Mouse (Mus musculus) heart, embryonic 10.5 days (tissue): ENCODE measurements around the gene Catip. TPM values are rescaled to one million over a fixed set of nuclear protein-coding genes. Genes with fewer than 3 reads are reported as not detected.

ENCODE experiments used
- DNase-seq: peaks from one replicate; pipeline ENCODE4 v3.0.0-alpha.2; 2017; ENCODE audit warnings: low spot score
- H3K27ac ChIP-seq: fragments of 300-500 bp; sonication (generic); 2 replicates; pipeline ENCODE4 v1.5.1; 2016; ENCODE audit warnings: mild to moderate bottlenecking
- H3K27me3 ChIP-seq: fragments of 300-500 bp; sonication (generic); 2 replicates; pipeline ENCODE4 v1.6.1; 2016; ENCODE audit warnings: mild to moderate bottlenecking; ENCODE audit not compliant: poor library complexity, insufficient read depth, severe bottlenecking
- H3K36me3 ChIP-seq: fragments of 300-500 bp; sonication (generic); 2 replicates; pipeline ENCODE4 v1.6.1; 2016; ENCODE audit warnings: mild to moderate bottlenecking, moderate library complexity
- H3K4me1 ChIP-seq: fragments of 300-500 bp; sonication (generic); 2 replicates; pipeline ENCODE4 v1.6.1; 2016; ENCODE audit warnings: mild to moderate bottlenecking
- H3K4me3 ChIP-seq: fragments of 300-500 bp; sonication (generic); 2 replicates; pipeline ENCODE4 v1.5.1; 2016; ENCODE audit warnings: mild to moderate bottlenecking, moderate library complexity
- H3K9me3 ChIP-seq: fragments of 300-500 bp; sonication (generic); 2 replicates; pipeline ENCODE4 v1.6.1; 2016; ENCODE audit warnings: mild to moderate bottlenecking, moderate library complexity
- WGBS: fragments of 180-500 bp; shearing (Covaris S2); methylation state at CpG from one replicate; pipeline ENCODE4 v1.1.7; 2016; 5-methylcytosine and 5-hydroxymethylcytosine counted together
- microRNA counts: library from miRNA; unstranded; fragments of <30 nt; microRNA quantifications from one replicate; lab custom pipeline; 2017
- microRNA-seq: library from miRNA; unstranded; fragments of <30 nt; microRNA quantifications from one replicate; pipeline ENCODE4, GENCODE M21; 2017
- polyA plus RNA-seq: library from polyadenylated mRNA; unstranded; fragments of >200 nt; fragmentation: Nextera tagmentation; extraction: Ambion mirVana; gene quantifications from 2 replicates; pipeline ENCODE4 v1.2.1, GENCODE M21; 2016

The Catip gene
- polyA plus RNA-seq, 1 experiment from 2014 or later, result 0.20 TPM

GRCm38 (mm10) chr1:74400531-74400930 lies 38.6 kb downstream of the Catip start:
- no peaks in the 10 kb centered on the region for H3K27me3 ChIP-seq
- H3K9me3 ChIP-seq, result no peaks in the 10 kb centered on the region
- no peak overlapping the region for H3K4me3 ChIP-seq
- DNase-seq, result no peak
- no peak overlapping the region for H3K27ac ChIP-seq
- 0 out of 2 replicates have a peak, but pooled peaks cover 3% of the 10 kb centered on the region for H3K36me3 ChIP-seq
- H3K4me1 ChIP-seq, result peaks cover 19% of the 10 kb centered on the region; the same call in 1 of the 2 replicates
- WGBS, result 84% methylated on average over 3 of the region's 3 CpGs

- 39% methylated on average over 16 of the region's 16 CpGs for WGBS
These were observed 39.3 kb downstream of the Catip start for GRCm38 (mm10) chr1:74401015-74401702.

DNA sequence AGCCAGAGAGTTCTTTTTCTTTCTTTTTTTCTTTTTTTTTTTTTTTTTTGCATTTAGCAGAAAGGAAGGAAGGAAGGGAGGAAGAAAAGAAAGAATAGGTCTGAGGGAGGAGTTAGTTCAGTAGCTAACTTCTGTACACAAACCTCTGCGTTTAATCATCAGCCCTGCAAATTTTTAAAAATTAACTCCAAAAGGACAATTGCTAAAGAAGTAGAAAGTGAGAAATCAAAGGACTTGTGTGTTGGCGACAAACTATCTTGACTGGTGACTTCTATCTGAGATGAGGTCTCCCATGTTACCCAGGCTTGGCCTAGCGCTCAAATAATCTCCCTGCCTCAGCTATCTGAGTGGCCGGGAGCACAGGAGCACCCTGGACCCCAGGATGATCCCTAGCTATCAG lies 42.3 kb downstream of the Catip start:
- no peak for DNase-seq
- Histone ChIP-seq H3K27me3 (no peaks in the 10 kb centered on the region), H3K4me3 (no peak overlapping the region), H3K4me1 (peaks cover 17% of the 10 kb centered on the region), H3K36me3 (no peaks in the 10 kb centered on the region), H3K27ac (no peak overlapping the region), H3K9me3 (no peaks in the 10 kb centered on the region)
- 78% methylated on average over 4 of the region's 4 CpGs for WGBS

More at GRCm38 (mm10) chr1:74401015-74401702, 39.3 kb downstream of the Catip start:
- no peak overlapping the region for H3K27ac ChIP-seq
- peak overlapping the region; percentile 12; the same call in 1 of the 2 replicates for H3K4me3 ChIP-seq
- no peaks in the 10 kb centered on the region for H3K9me3 ChIP-seq
- DNase-seq, result no peak
- H3K4me1 ChIP-seq, result peaks cover 19% of the 10 kb centered on the region; the same call in 1 of the 2 replicates
- no peaks in the 10 kb centered on the region for H3K36me3 ChIP-seq
- H3K27me3 ChIP-seq, result no peaks in the 10 kb centered on the region

GRCm38 (mm10) chr1:74408589-74409504 lies 46.9 kb downstream of the Catip start, which contains the start of gene Vil1:
Vil1 (plus strand) TSS chr1:74409376.
- no peak for DNase-seq
- H3K4me3 ChIP-seq, result no peak within 1 kb of the TSS
- no peaks in the 10 kb centered on the region for H3K36me3 ChIP-seq
- peaks cover 10% of the 10 kb centered on the region for H3K4me1 ChIP-seq
- H3K27ac ChIP-seq, result peak within 1 kb of the TSS; percentile 23; the same call in 1 of the 2 replicates
- no peaks in the 10 kb centered on the region for H3K9me3 ChIP-seq
- WGBS, result 58% methylated on average over 14 of the region's 15 CpGs
- H3K27me3 ChIP-seq, result no peaks in the 10 kb centered on the region

GRCm38 (mm10) chr1:74411753-74412325 lies 49.9 kb downstream of the Catip start:
- H3K9me3 ChIP-seq, result no peaks in the 10 kb centered on the region
- WGBS, result 63% methylated on average over 2 of the region's 2 CpGs
- peaks cover 19% of the 10 kb centered on the region for H3K4me1 ChIP-seq
- H3K4me3 ChIP-seq, result no peak overlapping the region
- DNase-seq, result no peak
- H3K36me3 ChIP-seq, result no peaks in the 10 kb centered on the region
- no peaks in the 10 kb centered on the region for H3K27me3 ChIP-seq
- H3K27ac ChIP-seq, result no peak overlapping the region

DNA sequence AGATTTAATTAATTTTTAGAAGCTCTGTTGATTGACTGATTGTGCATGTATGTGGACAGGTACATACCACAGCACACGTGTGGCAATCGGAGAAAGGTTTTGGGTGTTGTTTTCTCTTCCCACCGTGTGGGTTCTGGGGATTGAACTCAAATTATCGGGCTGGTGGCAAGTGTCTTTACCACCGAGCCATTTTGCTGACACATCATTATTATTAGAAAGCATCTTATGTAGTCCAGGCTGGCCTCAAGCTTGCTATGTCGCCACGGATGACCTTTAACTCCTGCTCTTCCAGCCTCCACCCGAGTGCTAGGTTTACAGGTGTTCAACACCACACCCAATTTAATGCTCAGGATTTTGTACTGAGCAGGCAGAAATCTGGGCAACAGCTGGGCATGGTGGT lies 50.8 kb downstream of the Catip start:
- Histone ChIP-seq H3K4me1 (peaks cover 19% of the 10 kb centered on the region), H3K4me3 (no peak overlapping the region), H3K27me3 (no peaks in the 10 kb centered on the region), H3K36me3 (no peaks in the 10 kb centered on the region), H3K27ac (no peak overlapping the region), H3K9me3 (no peaks in the 10 kb centered on the region)
- DNase-seq, result no peak
- 79% methylated on average over 8 of the region's 8 CpGs for WGBS

DNA sequence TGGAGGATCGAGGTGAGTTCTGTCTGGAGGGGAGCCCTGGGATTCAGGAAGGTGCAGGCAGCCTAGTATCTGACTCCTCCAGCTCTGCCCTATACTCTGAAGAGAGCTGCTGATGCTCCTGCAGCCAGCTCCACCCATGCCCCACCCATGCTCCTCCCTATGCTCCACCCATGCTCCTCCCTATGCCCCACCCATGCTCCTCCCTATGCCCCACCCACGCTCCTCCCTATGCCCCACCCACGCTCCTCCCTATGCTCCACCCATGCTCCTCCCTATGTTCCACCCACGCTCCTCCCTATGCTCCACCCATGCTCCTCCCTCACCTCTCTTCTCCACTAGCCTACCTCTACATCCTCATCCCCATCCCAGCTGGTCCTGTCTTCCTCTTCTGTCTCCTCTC lies 53.2 kb downstream of the Catip start:
- DNase-seq, result peak; percentile 87
- WGBS, result 42% methylated on average over 4 of the region's 4 CpGs
- Histone ChIP-seq H3K4me3 (no peak overlapping the region), H3K27ac (no peak overlapping the region), H3K36me3 (no peaks in the 10 kb centered on the region), H3K9me3 (no peaks in the 10 kb centered on the region), H3K4me1 (peaks cover 23% of the 10 kb centered on the region), H3K27me3 (no peaks in the 10 kb centered on the region; the same call in 1 of the 2 replicates)

MicroRNA genes within 50 kb of the gene (microRNA counts, 519-probe panel; counts per million panel counts)
- microRNA mmu-miR-26b (lab: Ali Mortazavi, UCI), result 3,454 counts per million, percentile 16 among the panel's probes with 10 or more counts

Small RNAs within 50 kb of the gene (microRNA-seq; reads per million reads assigned to microRNA genes)
- 37,015 reads per million, percentile 99 among the genes with 10 or more reads in this experiment for gene Mir26b

Other genes starting within 250 kb of the Catip start
- 49.8 and 75.4 TPM in 2 replicates for gene Tns1, start 237.7 kb upstream of the Catip start, polyA plus RNA-seq
- 0.16 and 0.23 TPM in 2 replicates for gene Rufy4, start 236.6 kb upstream of the Catip start, polyA plus RNA-seq
- gene Cxcr2, start 208.1 kb upstream of the Catip start, polyA plus RNA-seq, result 0.09 and 0.20 TPM in 2 replicates
- gene Cxcr1, start 167.5 kb upstream of the Catip start, polyA plus RNA-seq, result not detected in 2 replicates
- gene Arpc2, start 126.0 kb upstream of the Catip start, polyA plus RNA-seq, result 470 and 475 TPM in 2 replicates
- 0.70 and 1.7 TPM in 2 replicates for gene Gpbar1, start 83.6 kb upstream of the Catip start, polyA plus RNA-seq
- gene Aamp, start 77.4 kb upstream of the Catip start, polyA plus RNA-seq, result 224 and 261 TPM in 2 replicates
- 170 and 253 TPM in 2 replicates for gene Pnkd, start 77.2 kb upstream of the Catip start, polyA plus RNA-seq
- 25.5 and 33.1 TPM in 2 replicates for gene Tmbim1, start 56.5 kb upstream of the Catip start, polyA plus RNA-seq
- gene Slc11a1, start 13.1 kb downstream of the Catip start, polyA plus RNA-seq, result 1.1 and 1.6 TPM in 2 replicates
- gene Ctdsp1, start 29.4 kb downstream of the Catip start, polyA plus RNA-seq, result 55.9 and 69.2 TPM in 2 replicates
- 0.94 and 1.1 TPM in 2 replicates for gene Vil1, start 47.3 kb downstream of the Catip start, polyA plus RNA-seq
- 46.7 and 67.1 TPM in 2 replicates for gene Cnot9, start 143.9 kb downstream of the Catip start, polyA plus RNA-seq
- 0.42 and 0.48 TPM in 2 replicates for gene Plcd4, start 180.8 kb downstream of the Catip start, polyA plus RNA-seq
- gene Usp37, start 182.2 kb downstream of the Catip start, polyA plus RNA-seq, result 26.8 and 28.3 TPM in 2 replicates
- gene Zfp142, start 226.1 kb downstream of the Catip start, polyA plus RNA-seq, result 6.8 and 9.2 TPM in 2 replicates
- 23.3 TPM in 2 replicates for gene Bcs1l, start 226.2 kb downstream of the Catip start, polyA plus RNA-seq
- gene Rnf25, start 239.3 kb downstream of the Catip start, polyA plus RNA-seq, result 25.4 and 32.8 TPM in 2 replicates
- 4.1 and 6.2 TPM in 2 replicates for gene Stk36, start 239.3 kb downstream of the Catip start, polyA plus RNA-seq